Mouse (Mus musculus) spleen, adult 12 weeks (tissue): ENCODE measurements around the gene Pygm.
A peak's percentile ranks its signal among the peaks of the same experiment; 100 is the strongest.

Source experiments
- DNase-seq: peaks from one replicate; pipeline ENCODE4 v3.0.0; 2022; ENCODE audit warnings: low spot score

Gene Pygm

GRCm38 (mm10) chr19:6385821-6386220, 1.6 kb downstream of the Pygm start:
- no peak for DNase-seq

- no peak for DNase-seq
These were observed 2.0 kb downstream of the Pygm start for GRCm38 (mm10) chr19:6386234-6386633.

DNA sequence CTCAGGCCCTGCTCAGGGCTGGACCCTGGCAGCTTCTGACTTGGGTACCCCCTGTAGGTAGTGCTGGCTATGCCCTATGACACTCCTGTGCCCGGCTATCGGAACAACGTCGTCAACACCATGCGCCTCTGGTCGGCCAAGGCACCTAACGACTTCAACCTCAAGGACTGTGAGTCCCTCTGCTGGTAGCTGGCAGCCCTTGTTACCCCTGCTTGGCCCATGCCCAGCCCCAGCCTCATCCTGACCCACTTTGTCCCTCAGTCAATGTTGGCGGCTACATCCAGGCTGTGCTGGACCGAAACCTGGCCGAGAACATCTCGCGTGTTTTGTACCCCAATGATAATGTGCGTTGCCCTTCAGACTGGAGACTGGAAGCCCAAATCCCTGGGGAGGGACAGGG, 3.8 kb downstream of the Pygm start:
- DNase-seq, result no peak

DNA sequence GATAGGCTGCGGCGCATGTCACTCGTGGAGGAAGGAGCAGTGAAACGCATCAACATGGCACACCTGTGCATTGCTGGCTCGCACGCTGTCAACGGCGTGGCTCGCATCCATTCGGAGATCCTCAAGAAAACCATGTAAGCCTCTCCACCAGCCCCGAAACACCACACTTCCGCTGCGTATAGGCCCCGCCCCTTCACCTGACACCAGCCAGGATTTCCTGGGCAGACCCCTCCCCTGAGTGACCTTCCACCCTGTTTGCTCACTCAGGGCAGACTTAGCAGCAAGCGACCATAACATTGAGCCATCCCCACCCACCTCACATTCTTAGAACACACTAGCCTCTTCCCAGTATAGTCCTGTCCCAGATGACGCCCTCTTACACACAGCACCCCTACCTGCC, 5.6 kb downstream of the Pygm start:
- DNase-seq, result no peak

DNA sequence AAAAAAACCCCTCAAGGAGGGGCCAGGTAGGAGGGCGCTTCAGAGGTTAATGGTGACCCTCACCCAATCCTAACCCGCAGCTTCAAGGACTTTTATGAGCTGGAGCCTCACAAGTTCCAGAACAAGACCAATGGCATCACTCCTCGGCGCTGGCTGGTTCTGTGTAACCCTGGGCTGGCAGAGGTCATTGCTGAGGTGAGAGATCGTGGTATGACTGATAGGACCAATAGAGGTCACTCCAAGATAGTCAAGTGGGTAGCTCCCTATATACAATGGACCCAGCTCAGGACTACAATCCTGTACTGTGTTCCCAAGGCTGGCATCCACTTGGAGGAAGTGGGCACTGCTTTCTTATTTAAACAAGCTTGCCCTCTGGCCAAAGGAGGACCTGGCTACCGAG, 6.1 kb downstream of the Pygm start:
- DNase-seq, result no peak

GRCm38 (mm10) chr19:6392743-6393393, 8.7 kb downstream of the Pygm start:
- no peak for DNase-seq

GRCm38 (mm10) chr19:6393637-6394036, 9.4 kb downstream of the Pygm start:
- no peak for DNase-seq

DNA sequence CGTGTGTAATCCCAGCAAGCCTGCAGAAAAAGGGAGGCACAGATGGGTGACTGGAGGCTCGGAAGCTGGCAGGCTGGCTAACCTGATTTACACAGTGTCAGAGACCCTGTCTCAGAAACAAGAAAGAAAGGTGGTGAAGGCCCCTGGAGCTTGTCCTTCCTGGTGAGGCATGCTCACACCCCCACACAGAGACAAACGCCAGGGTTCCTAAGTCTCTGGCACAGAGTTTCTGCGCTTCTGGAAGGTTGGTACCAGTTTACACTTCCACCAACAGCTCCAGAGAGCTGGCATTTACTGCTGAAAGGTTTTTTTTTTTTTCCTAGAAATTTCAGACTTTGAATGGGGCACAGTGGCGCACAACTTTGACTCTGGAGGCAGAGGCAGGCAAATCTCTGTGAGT, 12.0 kb downstream of the Pygm start:
- DNase-seq, result no peak

- DNase-seq, result no peak
These were observed 13.5 kb downstream of the Pygm start for GRCm38 (mm10) chr19:6397582-6398249.

DNA sequence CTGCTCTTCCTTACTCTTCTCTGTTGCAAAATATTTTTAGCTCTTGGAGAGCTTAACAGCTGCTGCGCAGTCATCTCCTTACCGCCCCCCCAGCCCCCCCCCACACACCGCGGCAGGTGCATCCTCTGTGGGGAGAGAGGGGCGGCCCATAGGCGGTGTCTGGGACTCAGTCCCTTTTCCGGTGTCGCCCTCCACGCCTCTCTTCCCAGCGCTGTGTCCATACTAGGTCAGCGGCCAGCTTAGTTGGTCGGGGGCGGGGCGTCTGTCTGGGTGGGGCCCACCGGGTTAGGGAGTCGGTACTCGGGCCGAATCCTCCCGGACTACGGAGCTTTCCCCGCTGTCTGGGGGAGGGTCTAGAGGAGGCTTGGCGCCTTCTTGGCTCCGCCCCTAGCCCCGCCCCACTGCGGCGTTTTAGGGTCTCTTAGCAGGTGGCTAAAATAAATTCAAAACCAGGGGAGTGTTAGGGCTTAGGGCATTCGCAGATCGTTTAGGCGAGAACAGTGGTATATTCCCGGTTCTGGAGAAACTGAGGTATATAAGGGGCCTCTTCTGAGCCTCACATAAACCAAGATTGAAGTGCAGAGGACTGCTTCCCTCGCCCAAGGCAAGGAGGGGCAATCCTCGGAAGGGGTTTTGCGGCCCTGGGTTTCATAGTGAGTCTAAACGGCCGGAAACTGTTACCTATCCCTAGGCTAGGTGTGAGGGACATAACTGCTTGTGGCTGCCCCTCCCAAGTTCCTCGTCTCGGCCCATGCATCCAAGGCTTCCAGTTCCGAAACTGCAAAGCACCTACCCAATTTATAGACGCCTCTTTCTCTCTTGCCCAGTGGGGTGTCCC, 14.5 kb downstream of the Pygm start:
- DNase-seq, result peak; percentile 50

DNA sequence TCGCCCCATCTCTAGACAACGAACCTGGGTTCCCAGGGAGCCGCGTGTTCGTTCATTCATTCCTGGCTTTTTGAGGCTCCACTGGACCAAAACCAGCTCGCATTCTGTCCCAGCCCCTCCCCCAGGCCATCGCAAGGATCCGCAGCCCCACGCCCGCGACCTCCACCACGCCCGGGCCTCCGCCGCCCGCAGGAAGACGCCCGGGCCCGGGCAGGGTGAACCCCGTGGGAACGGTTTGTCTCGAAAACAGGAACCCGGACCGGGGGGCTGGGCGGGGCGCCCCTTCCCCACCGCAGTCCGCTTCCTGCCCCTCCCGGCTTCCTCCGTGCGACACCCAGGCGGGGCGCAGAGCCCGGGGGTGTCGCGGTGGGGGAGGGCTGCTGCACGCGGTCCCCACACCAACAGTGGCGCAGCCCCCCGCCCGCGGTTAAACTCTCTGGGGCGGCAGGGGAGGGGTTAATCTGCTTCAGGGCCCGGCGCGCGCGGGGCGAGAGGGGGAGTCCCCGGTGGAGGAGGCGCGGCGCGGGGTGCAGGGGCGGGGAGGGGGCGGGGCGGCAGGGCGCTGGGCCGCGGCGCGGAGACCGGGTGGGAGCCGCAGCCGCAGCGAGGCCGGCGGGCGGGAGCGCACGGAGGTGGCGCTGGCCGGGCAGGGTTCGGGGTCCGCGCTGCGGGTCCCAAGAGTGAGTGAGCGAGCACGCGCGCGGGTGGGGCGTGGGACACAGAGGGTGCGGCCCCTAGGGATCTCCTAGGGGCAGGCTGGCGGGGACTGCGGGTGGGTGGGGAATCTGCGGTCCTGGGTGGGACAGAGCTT, 15.3 kb downstream of the Pygm start, which contains the start of gene Rasgrp2:
Gene Rasgrp2, plus strand, starts transcription at position 56 of the 811 bp plus-strand sequence.
- DNase-seq, result peak; percentile 67

DNA sequence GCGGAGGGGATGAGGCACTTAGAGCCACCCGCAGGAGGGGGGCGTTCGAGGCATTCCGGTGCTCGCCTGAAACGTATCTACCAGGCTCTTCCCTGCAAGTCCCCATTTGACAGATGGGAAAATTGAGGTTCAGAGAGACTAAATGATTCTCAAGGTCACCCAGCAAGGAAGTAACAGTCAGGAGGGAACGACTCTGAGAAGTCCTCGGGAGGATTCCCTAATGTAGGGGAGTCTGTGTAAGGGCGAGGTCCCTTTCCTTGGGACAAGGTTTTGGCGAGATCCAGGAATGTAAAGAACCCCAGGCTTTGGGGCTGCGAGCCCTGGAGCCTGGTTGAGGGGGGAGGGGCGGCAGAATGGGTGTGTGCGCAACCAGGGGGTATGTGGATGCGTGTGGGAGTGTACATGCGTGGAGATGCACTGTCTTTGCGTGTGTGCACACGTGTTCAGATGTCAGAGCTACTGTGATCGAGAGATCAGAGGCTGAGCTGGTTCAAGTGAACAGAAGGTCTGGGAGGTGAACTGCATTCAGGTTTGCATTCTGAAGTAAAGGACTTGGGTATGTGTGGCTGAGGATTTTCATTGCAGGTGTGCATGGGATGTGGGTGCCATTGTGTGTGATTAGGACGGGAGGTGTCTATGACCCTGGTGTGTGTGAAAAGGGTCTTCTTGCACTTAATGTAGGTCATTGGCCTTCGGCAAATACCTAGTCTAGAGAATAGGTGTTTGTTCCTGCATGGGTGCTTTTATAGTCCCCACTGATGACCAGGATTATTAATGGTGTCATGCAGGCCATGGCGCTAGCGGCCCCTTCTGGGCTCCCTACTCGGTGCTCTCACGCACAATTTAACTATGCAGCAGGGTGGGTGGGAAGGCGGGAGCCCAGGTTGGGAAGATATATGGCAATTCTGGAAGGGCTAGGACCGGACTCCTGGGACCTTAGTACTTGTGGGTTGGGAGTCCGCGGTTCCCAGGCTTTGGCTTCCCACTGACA, 16.2 kb downstream of the Pygm start:
- DNase-seq, result no peak

DNA sequence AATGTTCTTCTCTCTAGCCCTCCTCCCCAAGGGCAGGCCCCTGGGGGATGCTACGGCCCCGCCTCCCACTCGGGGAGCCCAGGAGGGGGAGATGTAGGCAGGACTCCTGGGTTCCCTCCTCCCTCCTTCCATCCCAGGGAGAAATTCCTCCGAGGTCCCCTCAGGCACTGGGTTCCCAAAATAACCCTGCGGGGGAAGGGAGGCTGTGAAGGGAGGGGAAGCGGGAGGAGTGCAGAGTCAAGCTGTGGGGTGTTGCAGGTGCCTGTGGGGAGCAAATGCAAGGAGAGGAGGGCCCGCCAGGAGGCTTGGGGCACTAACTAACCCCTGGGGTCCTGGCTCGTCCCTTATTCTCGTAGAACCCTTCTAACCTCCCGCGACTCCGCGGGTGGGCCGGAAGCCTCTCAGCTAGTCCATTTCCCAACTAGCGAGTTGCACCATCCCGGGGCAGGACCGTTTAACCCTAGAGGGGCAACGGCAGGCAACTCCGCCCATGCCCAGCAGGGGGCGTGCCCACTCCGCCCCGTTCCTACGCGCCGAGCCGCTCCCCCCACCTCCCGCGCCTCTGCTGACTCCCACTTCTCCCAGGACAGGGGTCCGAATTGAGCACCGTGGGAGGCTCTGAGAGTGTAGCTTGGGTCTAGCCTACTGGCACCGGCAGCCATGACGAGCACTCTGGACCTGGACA, 17.1 kb downstream of the Pygm start:
- DNase-seq, result peak; percentile 55

DNA sequence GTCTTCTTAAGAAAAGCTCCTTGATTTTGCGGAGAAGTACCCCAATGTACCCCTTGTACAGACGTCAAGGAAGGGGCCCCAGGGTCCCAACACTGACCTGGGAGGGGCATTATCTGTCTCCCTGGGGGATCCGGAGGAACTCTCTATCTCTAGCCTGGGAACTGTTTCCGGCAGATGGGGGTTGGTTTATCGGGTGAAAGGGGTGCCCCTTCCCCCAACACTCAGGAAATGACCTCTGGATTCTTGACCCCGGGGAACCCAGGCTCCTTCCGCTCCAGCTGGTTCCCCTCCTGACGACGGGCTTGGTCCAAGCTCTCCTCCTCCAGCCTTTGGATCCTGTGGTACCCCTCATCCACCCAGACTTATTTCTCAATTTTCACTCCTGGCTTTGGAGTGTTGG, 17.8 kb downstream of the Pygm start:
- no peak for DNase-seq

DNA sequence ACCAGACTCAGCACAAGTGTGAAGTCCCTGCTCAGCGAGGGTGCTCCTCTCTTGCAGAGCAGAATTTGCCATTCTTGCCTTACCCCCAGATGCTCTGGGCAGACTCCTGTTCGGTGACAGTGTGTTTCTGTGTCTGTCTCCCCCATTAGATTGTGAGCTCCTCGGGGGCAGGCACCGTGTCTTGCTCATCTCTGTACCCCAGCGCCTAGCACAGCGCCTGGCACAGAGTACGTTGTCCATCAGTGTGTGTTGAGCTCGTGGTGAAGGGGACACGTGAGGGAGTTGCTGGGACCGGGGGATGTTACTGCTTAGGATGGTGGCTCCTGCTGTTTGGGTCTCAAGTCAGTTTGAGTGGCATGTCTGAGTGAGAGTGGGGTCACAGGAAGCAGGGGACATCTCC, 19.7 kb downstream of the Pygm start:
- no peak for DNase-seq

DNA sequence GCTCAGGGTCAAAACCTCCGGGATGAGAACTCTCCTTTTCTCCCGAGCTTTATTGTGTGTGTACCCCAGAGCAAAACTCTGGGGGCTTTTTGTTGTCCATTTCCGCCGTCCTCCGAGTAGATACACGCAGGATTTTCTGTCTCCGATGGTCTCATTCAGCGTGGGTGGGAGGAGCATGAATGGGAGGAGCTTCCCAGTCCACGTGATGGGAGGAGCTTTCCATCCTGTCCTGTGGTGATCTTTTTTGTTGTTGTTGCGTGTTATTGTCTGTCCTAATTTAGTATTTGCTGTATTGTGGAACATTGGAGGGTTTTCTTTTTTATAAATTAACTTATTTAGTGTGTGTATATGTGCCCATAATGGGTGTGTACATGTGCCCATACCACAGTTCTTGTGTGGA, 21.2 kb downstream of the Pygm start:
- DNase-seq, result no peak

DNA sequence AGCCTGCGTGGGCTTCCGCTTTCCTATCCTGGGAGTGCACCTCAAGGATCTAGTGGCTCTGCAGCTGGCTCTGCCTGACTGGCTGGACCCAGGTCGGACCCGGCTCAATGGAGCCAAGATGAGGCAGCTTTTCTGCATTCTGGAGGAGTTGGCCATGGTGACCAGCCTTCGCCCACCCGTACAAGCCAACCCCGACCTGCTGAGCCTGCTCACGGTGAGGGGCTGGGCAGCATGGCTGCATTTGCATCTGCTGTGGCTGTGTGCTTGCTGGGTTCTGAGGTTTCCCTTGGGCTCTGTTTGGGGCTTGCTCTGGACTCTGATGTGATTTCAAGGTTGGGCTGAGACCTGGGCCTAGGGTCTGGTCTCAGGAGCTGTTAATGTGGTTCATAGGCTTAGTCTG, 22.9 kb downstream of the Pygm start:
- no peak for DNase-seq

- DNase-seq, result no peak
These were observed 23.8 kb downstream of the Pygm start for GRCm38 (mm10) chr19:6407816-6408510.

GRCm38 (mm10) chr19:6408749-6409148, 24.6 kb downstream of the Pygm start:
- DNase-seq, result no peak

DNA sequence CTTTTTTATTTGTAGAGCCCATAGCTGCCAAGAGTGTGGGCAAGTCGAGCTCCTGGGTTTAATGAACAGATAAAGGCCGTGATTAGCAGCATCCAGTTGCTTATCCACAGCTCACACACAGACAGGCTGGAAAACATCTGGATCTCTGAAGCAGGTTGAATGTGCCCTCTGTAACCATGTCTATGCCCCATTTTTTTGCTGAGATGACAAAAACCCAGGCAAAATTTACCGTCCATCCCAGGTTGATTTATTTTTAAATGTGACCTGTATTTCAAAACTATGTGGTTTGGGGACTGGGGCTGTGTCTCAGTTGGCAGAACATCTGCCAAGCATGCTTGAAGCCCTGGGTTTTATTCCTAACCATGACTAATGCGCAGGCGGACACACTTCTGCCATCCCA, 25.0 kb downstream of the Pygm start:
- DNase-seq, result no peak
